28 mouse cellular contexts compared by ENCODE assay signal in the genomic region with DNA sequence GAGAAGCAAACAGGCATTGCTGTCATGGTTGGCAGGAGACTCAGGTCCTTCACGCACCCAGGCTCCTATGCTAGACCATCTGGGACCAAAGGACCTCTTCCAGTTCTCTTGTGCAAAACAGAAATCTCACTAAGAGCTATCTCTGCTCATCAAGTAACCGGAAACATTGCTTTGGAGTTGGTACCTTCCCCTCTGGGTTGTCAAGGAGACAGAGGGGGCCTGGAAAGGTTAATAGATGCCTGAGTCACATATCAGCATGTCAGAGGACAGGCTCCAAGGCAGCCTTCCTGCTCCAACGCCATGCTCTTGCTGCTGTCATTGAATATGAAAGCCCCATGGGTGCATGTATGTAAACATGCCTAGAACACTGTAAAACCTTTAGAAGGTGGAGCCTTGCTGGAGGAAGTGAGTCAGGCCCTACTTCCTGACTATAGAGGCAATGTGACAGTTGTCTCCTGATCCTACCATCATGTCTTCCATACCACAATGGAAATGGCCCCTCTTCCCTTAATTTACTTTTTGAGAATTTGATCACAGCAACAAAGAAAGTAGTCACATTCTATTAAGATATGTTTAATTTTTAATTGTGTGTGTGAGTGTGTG.
DNase-seq lines count a peak whose midpoint lies in the region; ATAC-seq and TF ChIP-seq lines count a peak whose summit lies in the region.
"Had no signal": no experiment of that assay in that cellular context is flagged by ENCODE, and none has a peak within 500 bp of the region (broad histone marks: within the 10 kb centered on the region; RNA-seq: fewer than 3 reads in every experiment).

No protein-coding gene starts in this region.

- no peak overlapping the region for H3K4me2 ChIP-seq in heart, embryonic 12.5 days
- no peak overlapping the region for H3K4me2 ChIP-seq in intestine, embryonic 15.5 days (replicated peaks)
- H3K4me2 ChIP-seq: embryonic facial prominence, embryonic 13.5 days; forebrain, embryonic 13.5 days; hindbrain, embryonic 13.5 days; limb, embryonic 12.5 days; midbrain, embryonic 15.5 days; neural tube, embryonic 13.5 days had no signal

- intact Hi-C loops in heart, adult 2 months (cut with DNase I): no loop called here

- 69% methylated on average over 3 of the region's 3 CpGs for WGBS in heart, embryonic 12.5 days
- WGBS in heart, adult 2 months: 71% methylated on average over 3 of the region's 3 CpGs
- WGBS in intestine, embryonic 15.5 days: 71% methylated on average over 3 of the region's 3 CpGs

- 0 out of 2 replicates have a peak, but pooled peaks cover 9% of the 10 kb centered on the region for H3K27me3 ChIP-seq in heart, embryonic 12.5 days (replicated peaks)
- no peaks in the 10 kb centered on the region for H3K27me3 ChIP-seq in heart, adult 2 months (ENCODE audit: control insufficient read depth, insufficient read depth, low read length)
- H3K27me3 ChIP-seq in intestine, embryonic 15.5 days (replicated peaks): no peaks in the 10 kb centered on the region
- H3K27me3 ChIP-seq: embryonic facial prominence, embryonic 13.5 days; forebrain, embryonic 13.5 days; hindbrain, embryonic 13.5 days; limb, embryonic 12.5 days; midbrain, embryonic 15.5 days; neural tube, embryonic 13.5 days had no signal

- ATAC-seq in heart, embryonic 12.5 days (ENCODE audit: insufficient number of reproducible peaks, low FRiP score): 0 out of 2 replicates have a peak, but pooled peaks have one; percentile 31
- ATAC-seq in granulocyte monocyte progenitor cell, adult 5-6 weeks (replicated peaks; ENCODE audit: poor library complexity, severe bottlenecking): peak; percentile 55
- ATAC-seq in megakaryocyte, adult 5-6 weeks (ENCODE audit: poor library complexity, severe bottlenecking): peak; percentile 47
- ATAC-seq in intestine, embryonic 15.5 days: no peak
- ATAC-seq: forebrain, embryonic 13.5 days; inflammation-experienced regulatory T-cells, adult 6 months; midbrain, embryonic 15.5 days had no signal

- H3K4me3 ChIP-seq in heart, embryonic 12.5 days: no peak overlapping the region
- H3K4me3 ChIP-seq in heart, adult 2 months: no peak overlapping the region
- no peak overlapping the region for H3K4me3 ChIP-seq in intestine, embryonic 15.5 days (replicated peaks)
- H3K4me3 ChIP-seq: embryonic facial prominence, embryonic 13.5 days; forebrain, embryonic 13.5 days; hindbrain, embryonic 13.5 days; layer of hippocampus, adult 2 months; limb, embryonic 12.5 days; midbrain, embryonic 15.5 days; myocyte; neural tube, embryonic 13.5 days had no signal

- no peaks in the 10 kb centered on the region for H3K36me3 ChIP-seq in heart, embryonic 12.5 days
- H3K36me3 ChIP-seq in heart, adult 2 months (ENCODE audit: control insufficient read depth, insufficient read depth, low read length): peaks cover 2% of the 10 kb centered on the region; the same call in 1 of the 2 replicates
- H3K36me3 ChIP-seq in intestine, embryonic 15.5 days: no peaks in the 10 kb centered on the region
- H3K36me3 ChIP-seq: embryonic facial prominence, embryonic 13.5 days; hindbrain, embryonic 13.5 days; limb, embryonic 12.5 days; midbrain, embryonic 15.5 days; neural tube, embryonic 13.5 days had no signal

- TF ChIP-seq POLR2A in heart, adult 2 months (IDR thresholded peaks at IDR 0.05; ENCODE audit: insufficient read depth, low read depth, low read length): no peak

- no peak for DNase-seq in heart, adult 2 months
- DNase-seq in NIH3T3 (ENCODE audit: low read depth): peak; percentile 12
- DNase-seq in kidney, postnatal 10 days: no peak
- DNase-seq: adrenal gland, postnatal 14 days; cerebellum, adult 2 months; cerebellum, postnatal 25 days; embryo, embryonic 11 days; gastrocnemius, postnatal 10 days; kidney, adult 2 months; kidney, postnatal 25 days; lung, adult 2 months; right cerebral cortex, adult 18-20 months; right cerebral cortex, postnatal 4 days; thymus, adult 18-20 months; thymus, postnatal 4 days had no signal

- H3K9ac ChIP-seq in heart, embryonic 12.5 days: no peak overlapping the region
- no peak overlapping the region for H3K9ac ChIP-seq in heart, adult 2 months (ENCODE audit: low read depth, low read length)
- no peak overlapping the region for H3K9ac ChIP-seq in intestine, embryonic 15.5 days
- H3K9ac ChIP-seq: embryonic facial prominence, embryonic 13.5 days; forebrain, embryonic 13.5 days; hindbrain, embryonic 13.5 days; limb, embryonic 12.5 days; midbrain, embryonic 15.5 days; neural tube, embryonic 13.5 days had no signal

- no peak for TF ChIP-seq CTCF in heart, adult 2 months (IDR thresholded peaks at IDR 0.05)

- H3K79me2 ChIP-seq in heart, adult 2 months (replicated peaks; ENCODE audit: control insufficient read depth, insufficient read depth, low read length): no peaks in the 10 kb centered on the region

- no peak for TF ChIP-seq EP300 in heart, adult 2 months (IDR thresholded peaks at IDR 0.05; ENCODE audit: insufficient read depth, low read depth, low read length)

- no peak overlapping the region for H3K27ac ChIP-seq in heart, embryonic 12.5 days (ENCODE audit: poor library complexity, severe bottlenecking)
- H3K27ac ChIP-seq in heart, adult 2 months: no peak overlapping the region
- no peak overlapping the region for H3K27ac ChIP-seq in intestine, embryonic 15.5 days
- H3K27ac ChIP-seq: embryonic facial prominence, embryonic 13.5 days; forebrain, embryonic 13.5 days; hindbrain, embryonic 13.5 days; layer of hippocampus, adult 2 months; limb, embryonic 12.5 days; midbrain, embryonic 15.5 days; neural tube, embryonic 13.5 days had no signal

- peaks cover 24% of the 10 kb centered on the region for H3K4me1 ChIP-seq in heart, embryonic 12.5 days (replicated peaks)
- peaks cover 3% of the 10 kb centered on the region for H3K4me1 ChIP-seq in heart, adult 2 months (ENCODE audit: control insufficient read depth, insufficient read depth, low read length)
- H3K4me1 ChIP-seq in intestine, embryonic 15.5 days (replicated peaks): no peaks in the 10 kb centered on the region
- H3K4me1 ChIP-seq: embryonic facial prominence, embryonic 13.5 days; forebrain, embryonic 13.5 days; hindbrain, embryonic 13.5 days; midbrain, embryonic 15.5 days; neural tube, embryonic 13.5 days had no signal

- H3K9me3 ChIP-seq in heart, embryonic 12.5 days (replicated peaks): no peaks in the 10 kb centered on the region
- H3K9me3 ChIP-seq in intestine, embryonic 15.5 days: no peaks in the 10 kb centered on the region
- H3K9me3 ChIP-seq: embryonic facial prominence, embryonic 13.5 days; forebrain, embryonic 13.5 days; hindbrain, embryonic 13.5 days; limb, embryonic 12.5 days; midbrain, embryonic 15.5 days; neural tube, embryonic 13.5 days had no signal
